Mouse (Mus musculus) olfactory bulb, adult 2 months (tissue): ENCODE data around the gene Slc25a25.

Source experiments
- CTCF ChIP-seq: fragments of 200-500 bp; IDR thresholded peaks from 2 replicates; pipeline ENCODE4 v1.5.1; 2012; ENCODE audit warnings: low read depth, mild to moderate bottlenecking, low read length, moderate library complexity; ENCODE audit not compliant: insufficient read depth
- POLR2A ChIP-seq: fragments of 200-500 bp; IDR thresholded peaks from 2 replicates; pipeline ENCODE4 v1.6.1; 2012; ENCODE audit warnings: mild to moderate bottlenecking, low read depth, low read length, moderate library complexity; ENCODE audit not compliant: insufficient read depth

GRCm38 (mm10) chr2:32463773-32464172, 12.5 kb upstream of the Slc25a25 start:
- TF ChIP-seq POLR2A (no peak), CTCF (no peak)
